ENCODE assay signal across 24 mouse cellular contexts in genomic region chr2:78980019-78980418, GRCm38 (mm10).
DNase-seq lines count a peak whose midpoint lies in the region; TF ChIP-seq lines count a peak whose summit lies in the region.
"Had no signal": no experiment of that assay in that cellular context is flagged by ENCODE, and none has a peak within 500 bp of the region (broad histone marks: within the 10 kb centered on the region; RNA-seq: fewer than 3 reads in every experiment).

No protein-coding gene starts in this region.

- no peak overlapping the region for H3K4me3 ChIP-seq in thymus, adult 2 months (ENCODE audit: control insufficient read depth, insufficient read depth, low read length)
- no peak overlapping the region for H3K4me3 ChIP-seq in myocyte
- H3K4me3 ChIP-seq in kidney, adult 2 months (ENCODE audit: insufficient read depth, low read depth, low read length) = no peak overlapping the region
- H3K4me3 ChIP-seq: forebrain, embryonic 15.5 days; heart, embryonic 13.5 days; hindbrain, embryonic 15.5 days; intestine, embryonic 15.5 days; limb, embryonic 13.5 days; lung, embryonic 15.5 days; midbrain, embryonic 10.5 days; midbrain, embryonic 15.5 days had no signal

- no peaks in the 10 kb centered on the region for H3K36me3 ChIP-seq in thymus, adult 2 months (ENCODE audit: control insufficient read depth, insufficient read depth, low read length)
- H3K36me3 ChIP-seq in myocyte (ENCODE audit: control insufficient read depth, insufficient read depth) = no peaks in the 10 kb centered on the region
- no peaks in the 10 kb centered on the region for H3K36me3 ChIP-seq in kidney, adult 2 months (ENCODE audit: control insufficient read depth, insufficient read depth, low read length)
- H3K36me3 ChIP-seq: forebrain, embryonic 15.5 days; heart, embryonic 13.5 days; hindbrain, embryonic 15.5 days; intestine, embryonic 15.5 days; limb, embryonic 13.5 days; lung, embryonic 15.5 days; midbrain, embryonic 10.5 days; midbrain, embryonic 15.5 days had no signal

- no peaks in the 10 kb centered on the region for H3K79me2 ChIP-seq in myocyte (ENCODE audit: control insufficient read depth, insufficient read depth)

- H3K4me2 ChIP-seq in myocyte (ENCODE audit: low read depth) = peak overlapping the region; percentile 12
- H3K4me2 ChIP-seq: forebrain, embryonic 15.5 days; heart, embryonic 13.5 days; hindbrain, embryonic 15.5 days; intestine, embryonic 15.5 days; limb, embryonic 13.5 days; liver, embryonic 11.5 days; lung, embryonic 15.5 days; midbrain, embryonic 15.5 days had no signal

- no peaks in the 10 kb centered on the region for H3K27me3 ChIP-seq in thymus, adult 2 months (ENCODE audit: control insufficient read depth, insufficient read depth, low read length)
- no peaks in the 10 kb centered on the region for H3K27me3 ChIP-seq in myocyte (ENCODE audit: control insufficient read depth, insufficient read depth, insufficient read length)
- H3K27me3 ChIP-seq in kidney, adult 2 months (replicated peaks; ENCODE audit: control insufficient read depth, insufficient read depth, low read length) = no peaks in the 10 kb centered on the region
- H3K27me3 ChIP-seq: heart, embryonic 13.5 days; hindbrain, embryonic 15.5 days; intestine, embryonic 15.5 days; limb, embryonic 13.5 days; lung, embryonic 15.5 days; midbrain, embryonic 15.5 days had no signal

- WGBS in thymus, adult 2 months = 47% methylated on average over 5 of the region's 5 CpGs
- WGBS in kidney, adult 2 months = 78% methylated on average over 5 of the region's 5 CpGs

- DNase-seq in thymus, adult 2 months = no peak
- no peak for DNase-seq in thymus, postnatal 25 days
- DNase-seq in Muller cell, postnatal 12 days (ENCODE audit: inconsistent ontology term) = peak; percentile 24
- no peak for DNase-seq in heart, adult 18-20 months
- DNase-seq in kidney, adult 2 months = no peak
- DNase-seq: B cell, adult 2 months; cerebellum, adult 2 months; cerebellum, postnatal 25 days; gastrocnemius, postnatal 36 days; heart, postnatal 10 days; kidney, adult 8-10 months; kidney, postnatal 4 days; right cerebral cortex, postnatal 4 days had no signal

- no peak for TF ChIP-seq POLR2A in thymus, adult 2 months (IDR thresholded peaks at IDR 0.05; ENCODE audit: control insufficient read depth, extremely low read depth, insufficient read depth, low read length, poor library complexity)
- TF ChIP-seq POLR2A in myocyte (IDR thresholded peaks at IDR 0.05; ENCODE audit: insufficient read length, low read depth) = no peak
- no peak for TF ChIP-seq POLR2A in kidney, adult 2 months (IDR thresholded peaks at IDR 0.05; ENCODE audit: low read depth, low read length)

- H3K27ac ChIP-seq in thymus, adult 2 months (ENCODE audit: control insufficient read depth, insufficient read depth, low read length) = peak overlapping the region; percentile 32
- no peak overlapping the region for H3K27ac ChIP-seq in kidney, adult 2 months (ENCODE audit: insufficient read depth, low read depth, low read length)
- H3K27ac ChIP-seq: forebrain, embryonic 15.5 days; heart, embryonic 13.5 days; hindbrain, embryonic 15.5 days; intestine, embryonic 15.5 days; kidney, postnatal 0 days; limb, embryonic 13.5 days; lung, embryonic 15.5 days; midbrain, embryonic 10.5 days; midbrain, embryonic 15.5 days had no signal

- TF ChIP-seq CTCF in thymus, adult 2 months (IDR thresholded peaks at IDR 0.05; ENCODE audit: borderline replicate concordance, control insufficient read depth, extremely low read depth, insufficient read depth, low read length, poor library complexity) = no peak
- no peak for TF ChIP-seq CTCF in kidney, adult 2 months (conservative IDR thresholded peaks at IDR 0.05; ENCODE audit: insufficient read depth, insufficient read length, low read depth, low read length)

- H3K4me1 ChIP-seq in thymus, adult 2 months (replicated peaks; ENCODE audit: control insufficient read depth, insufficient read depth, low read length) = peaks cover 4% of the 10 kb centered on the region
- no peaks in the 10 kb centered on the region for H3K4me1 ChIP-seq in kidney, adult 2 months (ENCODE audit: control insufficient read depth, insufficient read depth, low read length)
- H3K4me1 ChIP-seq: forebrain, embryonic 15.5 days; hindbrain, embryonic 15.5 days; intestine, embryonic 15.5 days; midbrain, embryonic 10.5 days; midbrain, embryonic 15.5 days had no signal

- H3ac ChIP-seq in myocyte (ENCODE audit: control insufficient read depth, insufficient read length) = no peak overlapping the region

TF ChIP-seq in myocyte, 11 proteins besides CTCF, POLR2A, EP300 and RAD21:
- TF ChIP-seq MYOD1 (IDR thresholded peaks at IDR 0.05; ENCODE audit: control insufficient read depth in 1 of 3, insufficient read length in 2 of 3, low read depth in 2 of 3) (peak in 2 of 3 experiments; percentile 59 to 70), CEBPB (IDR thresholded peaks at IDR 0.05; ENCODE audit: insufficient read depth, poor library complexity, severe bottlenecking) (no peak), MYOG (IDR thresholded peaks at IDR 0.05; ENCODE audit: control insufficient read depth in 1 of 3, insufficient read depth in 1 of 3, insufficient read length in 2 of 3, low read depth in 2 of 3) (no peak), MAX (IDR thresholded peaks at IDR 0.05; ENCODE audit: low read depth) (no peak)
